Mouse (Mus musculus) spleen, adult 2 months (tissue): ENCODE measurements at regions not wholly inside any gene's neighbourhood (a gene's known extent, or its start where the extent isn't known, plus 50 kb on each side); places are given as distances from the start of the nearest gene placed in this dataset.

Source experiments
- CTCF ChIP-seq: fragments of 200-500 bp; IDR thresholded peaks from 2 replicates; pipeline ENCODE4 v1.5.1; 2011; ENCODE audit warnings: mild to moderate bottlenecking, inconsistent platforms; ENCODE audit not compliant: insufficient read depth, insufficient read length, insufficient replicate concordance; ENCODE audit errors: extremely low read depth
- POLR2A ChIP-seq: fragments of 200-500 bp; IDR thresholded peaks from 2 replicates; pipeline ENCODE4 v1.6.1; 2011; ENCODE audit warnings: low read depth, low read length, inconsistent platforms

DNA sequence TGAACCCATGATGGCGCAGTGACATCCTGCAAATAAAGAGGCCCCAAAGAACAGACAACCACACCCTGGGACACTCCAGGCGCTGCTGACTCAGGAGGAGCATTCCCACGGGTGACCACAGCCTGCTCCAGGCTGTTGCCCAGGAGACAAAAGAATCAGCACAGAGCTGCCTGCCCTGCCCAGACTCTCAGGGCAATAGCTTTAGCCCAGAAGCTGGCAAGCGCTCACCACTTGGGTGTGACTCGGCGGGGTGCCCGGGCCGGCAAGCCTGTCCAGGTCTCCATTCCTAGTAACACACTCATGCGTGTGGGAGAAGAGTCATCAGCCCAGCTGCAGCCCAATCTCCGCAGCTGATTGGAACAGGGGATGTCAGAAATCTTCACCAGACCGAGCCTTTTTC is 148.8 kb upstream of the Hes1 start:
- no peak for TF ChIP-seq POLR2A
- TF ChIP-seq CTCF: no peak
